Mouse (Mus musculus) CD4-positive, CD25-positive, alpha-beta regulatory T cell, adult 2 months (primary cell): Measurements from ENCODE around the gene Cabs1.

Experiments
- DNase-seq: peaks from one replicate; pipeline ENCODE4 v3.0.0-alpha.2; 2012; ENCODE audit warnings: low read depth, low spot score

The Cabs1 gene

GRCm38 (mm10) chr5:87979139-87979538 lies at the start of gene Cabs1:
TSS of gene Cabs1 (plus strand) at chr5:87979439.
- DNase-seq: no peak

DNA sequence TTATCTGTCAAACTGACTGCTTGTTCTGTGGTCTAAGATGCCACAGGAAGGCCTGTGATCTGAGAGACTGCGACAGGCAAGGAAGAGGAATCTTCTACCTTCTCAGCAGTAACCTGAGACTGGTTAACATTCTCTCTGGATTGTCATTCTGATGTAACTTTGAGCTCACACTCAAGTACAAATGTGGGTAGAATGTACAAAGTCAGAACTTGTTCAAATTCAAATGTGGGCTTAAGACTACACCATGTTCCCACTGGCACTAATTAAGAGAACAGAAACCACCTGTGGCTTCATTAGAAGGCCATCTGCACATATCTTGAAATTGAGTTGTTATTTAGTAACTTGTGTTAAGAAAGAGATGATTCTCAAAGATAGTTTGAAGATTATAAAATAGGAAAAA lies 47.6 kb upstream of the Cabs1 start:
- no peak for DNase-seq

- no peak for DNase-seq
These were observed 38.5 kb upstream of the Cabs1 start for GRCm38 (mm10) chr5:87940752-87941151.

- DNase-seq: no peak
These were observed 36.7 kb upstream of the Cabs1 start for GRCm38 (mm10) chr5:87942515-87942914.

DNA sequence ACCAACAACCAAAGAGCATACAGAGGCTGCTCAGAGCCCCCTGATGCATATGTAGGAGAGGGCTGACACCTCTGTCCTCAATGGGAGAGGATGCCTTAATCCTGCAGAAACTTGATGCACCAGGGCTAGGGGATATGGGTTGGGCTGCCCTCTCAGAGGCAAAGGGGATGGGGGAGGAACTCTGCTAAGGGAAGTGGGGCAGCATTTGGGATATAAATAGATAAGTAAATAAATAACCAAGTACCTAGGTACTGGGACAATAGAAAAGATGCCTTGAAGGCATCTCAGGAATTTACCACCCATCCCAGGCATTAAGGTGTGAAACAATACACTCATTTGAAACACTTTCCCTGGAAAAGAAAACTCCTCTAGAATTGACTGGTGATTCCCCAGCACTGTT lies 27.4 kb upstream of the Cabs1 start:
- DNase-seq: no peak

- no peak for DNase-seq
These were observed 10.0 kb upstream of the Cabs1 start, which contains the start of the genes 2310003L06Rik and Gm28434 for GRCm38 (mm10) chr5:87969201-87969600. TSS of gene 2310003L06Rik (plus strand) at chr5:87969459. TSS of gene Gm28434 (plus strand) at chr5:87969517.

- no peak for DNase-seq
These were observed 3.4 kb downstream of the Cabs1 start for GRCm38 (mm10) chr5:87982468-87983214.

DNA sequence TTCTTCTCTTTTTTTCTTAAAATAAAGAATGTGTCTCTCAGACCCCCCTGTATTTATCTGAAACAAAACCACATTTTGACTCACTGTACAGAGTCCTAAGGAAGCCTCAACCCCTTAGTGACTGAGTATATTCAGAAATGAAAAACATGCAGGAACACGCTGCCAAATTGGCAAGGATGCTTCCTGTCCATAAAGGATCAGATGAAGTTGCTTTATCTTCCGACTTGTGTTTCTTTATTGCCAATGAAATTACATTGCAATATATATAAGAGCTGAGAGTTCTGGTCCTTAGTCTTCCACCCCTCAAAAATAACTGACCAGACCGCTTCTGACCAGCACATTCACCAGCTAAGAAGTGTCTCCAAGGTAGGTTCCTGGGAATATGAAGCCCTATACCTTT lies 23.0 kb downstream of the Cabs1 start, which contains the start of gene Smr3a:
TSS of gene Smr3a (plus strand) at position 301 of the 400 bp plus-strand sequence.
- no peak for DNase-seq

GRCm38 (mm10) chr5:88005241-88005640 lies 26.0 kb downstream of the Cabs1 start:
- DNase-seq: no peak
